Mouse (Mus musculus): ENCODE measurements around the gene Psg22. TPM values are rescaled to one million over a fixed set of nuclear protein-coding genes. Genes with fewer than 3 reads are reported as not detected.
"Not testable (repeated sequence)": the region's sequence is repeated elsewhere in the genome, so short reads cannot be mapped to it uniquely, and the experiment has no call there.

Gene Psg22
- total and polyA plus RNA-seq, 2 experiments, result 0.04 TPM; not detected in 1

DNA sequence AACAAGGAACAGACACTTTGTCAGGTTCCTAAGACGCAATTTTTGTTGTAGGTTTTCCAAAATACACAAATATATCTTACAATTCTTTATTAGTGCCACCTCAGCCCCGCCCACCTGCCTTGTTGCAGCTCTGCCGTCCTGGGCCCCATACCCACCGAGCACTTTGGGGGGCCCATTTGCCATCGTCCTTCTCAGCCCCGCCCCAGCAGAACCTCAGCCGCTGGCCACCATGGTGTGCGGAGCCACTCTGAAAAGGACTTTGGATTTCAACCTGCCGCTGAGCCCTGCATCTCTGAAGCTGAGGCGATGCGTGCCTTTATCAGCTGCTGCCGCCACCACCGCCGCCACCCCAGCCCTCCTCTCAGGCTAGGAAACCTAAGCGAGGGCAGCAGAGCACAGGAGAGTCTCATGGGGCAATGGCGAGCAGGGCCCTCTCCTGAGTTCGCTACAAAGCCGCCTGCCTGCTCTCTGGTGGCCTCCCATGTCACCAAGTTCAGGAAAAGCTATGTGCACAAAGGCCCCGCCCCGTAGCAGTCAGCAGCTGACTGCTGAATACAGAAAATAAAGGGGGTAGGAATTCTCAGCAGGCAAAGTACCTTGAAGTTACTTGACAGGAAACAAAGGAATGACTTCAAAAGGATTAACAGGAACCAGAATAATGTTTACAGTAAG is 28.4 kb downstream of the Psg22 start:
- no peaks in the 10 kb centered on the region for H3K4me1 ChIP-seq (ENCODE audit: control insufficient read depth, insufficient read depth, low read length)
- 22% methylated on average over 20 of the region's 20 CpGs for WGBS
- H3K36me3 ChIP-seq (ENCODE audit: control insufficient read depth, insufficient read depth, low read length), result no peaks in the 10 kb centered on the region
- H3K27me3 ChIP-seq (ENCODE audit: control insufficient read depth, insufficient read depth, low read length), result peaks cover 4% of the 10 kb centered on the region; the same call in 1 of the 2 replicates
- H3K4me3 ChIP-seq (ENCODE audit: insufficient read depth, low read depth, low read length), result peak overlapping the region; percentile 48; the same call in 1 of the 2 replicates
- TF ChIP-seq CTCF (IDR thresholded peaks at IDR 0.05; ENCODE audit: low read depth, low read length) (no peak), POLR2A (IDR thresholded peaks at IDR 0.05; ENCODE audit: extremely low read depth, insufficient read depth, low read length) (no peak)
- H3K9ac ChIP-seq (ENCODE audit: low read depth, low read length), result peak overlapping the region; percentile 51; the same call in 1 of the 2 replicates
- H3K79me2 ChIP-seq (ENCODE audit: control insufficient read depth, insufficient read depth, low read length), result no peaks in the 10 kb centered on the region
- DNase-seq (ENCODE audit: extremely low read depth, low read depth, low spot score), result no peak
- H3K27ac ChIP-seq (replicated peaks; ENCODE audit: insufficient read depth, low read depth, low read length), result no peak overlapping the region

DNA sequence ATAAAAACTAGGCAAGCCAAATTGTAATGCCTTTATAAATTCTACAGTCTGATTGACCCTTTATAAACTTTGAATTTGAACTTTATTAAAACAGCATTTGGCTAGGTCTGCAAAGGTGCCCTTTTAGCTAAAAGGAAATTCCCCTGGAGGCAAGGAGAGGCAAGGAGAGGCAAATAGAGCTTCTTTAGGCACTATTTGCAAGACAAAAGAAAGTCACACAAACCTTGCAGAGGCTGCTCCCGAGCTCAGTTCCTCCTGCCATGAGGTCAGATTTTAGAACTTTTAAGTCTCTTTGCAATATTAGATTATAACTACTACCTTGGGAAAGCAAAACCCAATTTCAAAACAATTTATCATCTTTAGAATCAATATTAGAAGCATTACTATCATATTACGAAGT is 29.5 kb downstream of the Psg22 start:
- not testable (repeated sequence) for H3K79me2 ChIP-seq (ENCODE audit: control insufficient read depth, insufficient read depth, low read length); H3K27ac ChIP-seq (replicated peaks; ENCODE audit: insufficient read depth, low read depth, low read length); H3K9ac ChIP-seq (ENCODE audit: low read depth, low read length); DNase-seq (ENCODE audit: extremely low read depth, low read depth, low spot score); H3K4me3 ChIP-seq (ENCODE audit: insufficient read depth, low read depth, low read length); H3K27me3 ChIP-seq (ENCODE audit: control insufficient read depth, insufficient read depth, low read length); H3K4me1 ChIP-seq (ENCODE audit: control insufficient read depth, insufficient read depth, low read length); H3K36me3 ChIP-seq (ENCODE audit: control insufficient read depth, insufficient read depth, low read length)
- 71% methylated on average over 2 of the region's 2 CpGs for WGBS

DNA sequence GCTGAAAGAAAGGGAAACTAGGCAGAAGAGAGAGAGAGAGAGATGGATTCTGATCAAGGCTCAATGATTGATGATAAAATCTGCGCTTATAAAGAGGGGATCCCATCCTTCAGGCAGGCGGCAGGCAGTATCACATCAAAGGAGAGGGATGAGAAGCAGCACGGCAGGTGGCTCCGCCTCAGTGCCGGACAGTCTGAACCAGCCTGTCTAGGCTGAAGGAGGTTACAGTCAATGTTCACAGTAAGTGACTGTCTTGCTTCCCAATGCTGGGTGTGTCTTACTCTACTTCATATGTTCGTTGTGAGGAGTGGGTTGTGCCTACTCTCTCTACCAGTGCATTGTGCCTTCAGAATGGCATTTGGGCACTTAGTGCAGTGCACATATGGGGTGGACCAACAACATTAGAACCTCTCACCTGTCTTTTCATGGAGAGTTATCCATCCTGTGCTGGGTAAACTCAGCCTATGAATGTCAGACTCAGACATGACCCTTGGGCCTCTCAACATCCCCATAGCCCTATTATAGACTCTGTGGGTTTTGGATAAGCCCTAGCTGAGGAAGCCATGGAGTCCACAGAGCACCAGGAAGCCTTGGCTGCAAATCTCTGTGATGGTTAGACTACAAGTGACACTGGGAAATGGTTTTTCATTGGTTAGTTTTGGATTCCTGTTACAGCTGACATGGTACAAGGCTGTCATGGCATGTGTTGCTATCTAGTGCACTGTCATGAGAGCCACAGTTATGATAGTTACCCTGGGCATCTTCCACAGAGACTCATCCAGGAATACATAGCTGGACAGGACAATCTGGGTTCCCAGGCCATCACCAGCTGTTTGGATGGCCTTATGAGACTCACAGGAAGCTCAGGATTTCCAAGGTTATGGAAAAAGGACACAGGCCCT is 31.4 kb downstream of the Psg22 start:
- H3K27me3 ChIP-seq (ENCODE audit: control insufficient read depth, insufficient read depth, low read length), result peaks cover 4% of the 10 kb centered on the region; the same call in 1 of the 2 replicates
- H3K36me3 ChIP-seq (ENCODE audit: control insufficient read depth, insufficient read depth, low read length), result no peaks in the 10 kb centered on the region
- TF ChIP-seq POLR2A (IDR thresholded peaks at IDR 0.05; ENCODE audit: extremely low read depth, insufficient read depth, low read length) (no peak), CTCF (IDR thresholded peaks at IDR 0.05; ENCODE audit: low read depth, low read length) (no peak)
- no peak overlapping the region for H3K4me3 ChIP-seq (ENCODE audit: insufficient read depth, low read depth, low read length)
- no peak overlapping the region for H3K9ac ChIP-seq (ENCODE audit: low read depth, low read length)
- no peaks in the 10 kb centered on the region for H3K4me1 ChIP-seq (ENCODE audit: control insufficient read depth, insufficient read depth, low read length)
- DNase-seq (ENCODE audit: extremely low read depth, low read depth, low spot score), result no peak
- H3K79me2 ChIP-seq (ENCODE audit: control insufficient read depth, insufficient read depth, low read length), result no peaks in the 10 kb centered on the region
- 37% methylated on average over 6 of the region's 6 CpGs for WGBS
- H3K27ac ChIP-seq (replicated peaks; ENCODE audit: insufficient read depth, low read depth, low read length), result no peak overlapping the region

DNA sequence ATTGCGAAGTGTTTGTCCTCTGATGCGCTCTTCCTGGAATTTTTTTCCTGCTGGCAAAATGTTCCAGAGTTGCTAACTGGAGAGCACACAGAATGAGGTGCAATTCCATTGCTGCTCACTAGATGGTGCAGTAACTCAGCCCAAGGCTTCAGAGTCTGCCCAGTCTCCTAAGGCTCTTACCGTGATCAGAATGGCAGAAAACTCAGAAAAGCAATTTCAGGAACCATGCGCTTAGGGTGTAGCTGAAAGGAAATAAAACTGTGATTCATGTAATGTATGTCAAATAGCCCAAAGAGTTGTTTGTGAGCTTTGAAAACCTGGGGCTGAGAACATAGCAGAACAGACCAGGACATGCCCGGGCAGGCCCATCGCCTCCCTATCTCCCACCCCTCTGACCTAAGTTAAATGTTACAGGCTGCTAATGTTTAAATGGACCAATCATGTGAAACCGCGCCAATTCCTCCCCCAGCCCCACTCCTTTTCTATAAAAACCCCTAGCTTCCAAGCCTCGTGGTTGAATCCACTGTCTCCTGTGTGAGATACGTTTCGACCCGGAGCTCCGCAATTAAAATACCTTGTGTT is 32.1 kb downstream of the Psg22 start:
- H3K9ac ChIP-seq (ENCODE audit: low read depth, low read length); H3K4me3 ChIP-seq (ENCODE audit: insufficient read depth, low read depth, low read length); H3K79me2 ChIP-seq (ENCODE audit: control insufficient read depth, insufficient read depth, low read length); H3K27me3 ChIP-seq (ENCODE audit: control insufficient read depth, insufficient read depth, low read length); H3K4me1 ChIP-seq (ENCODE audit: control insufficient read depth, insufficient read depth, low read length); H3K36me3 ChIP-seq (ENCODE audit: control insufficient read depth, insufficient read depth, low read length); H3K27ac ChIP-seq (replicated peaks; ENCODE audit: insufficient read depth, low read depth, low read length): not testable (repeated sequence)
- 53% methylated on average over 12 of the region's 13 CpGs for WGBS
- DNase-seq (ENCODE audit: extremely low read depth, low read depth, low spot score), result peak; percentile 54
- peak; percentile 77 for TF ChIP-seq CTCF (IDR thresholded peaks at IDR 0.05; ENCODE audit: low read depth, low read length)

DNA sequence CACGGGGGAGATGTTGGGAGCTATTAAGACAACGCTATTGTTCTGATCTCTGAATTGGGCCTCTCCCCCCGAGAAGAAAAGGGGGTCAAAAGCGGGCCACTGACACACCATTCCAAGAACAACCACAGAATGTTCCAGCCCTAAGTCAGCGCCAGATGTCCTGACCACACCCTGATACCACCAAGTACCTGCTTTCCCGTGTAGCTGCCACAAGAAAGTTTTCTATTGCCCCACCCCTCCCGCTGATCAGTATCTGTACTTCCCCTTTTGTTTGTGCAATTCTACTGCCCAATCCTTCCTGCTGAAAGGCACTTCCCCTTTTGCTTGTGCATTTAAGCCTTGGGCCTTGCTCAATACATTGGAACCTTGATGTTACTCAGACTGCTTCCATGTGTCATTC is 42.3 kb downstream of the Psg22 start:
- H3K4me3 ChIP-seq (ENCODE audit: insufficient read depth, low read depth, low read length); H3K79me2 ChIP-seq (ENCODE audit: control insufficient read depth, insufficient read depth, low read length); H3K9ac ChIP-seq (ENCODE audit: low read depth, low read length); H3K27me3 ChIP-seq (ENCODE audit: control insufficient read depth, insufficient read depth, low read length); DNase-seq (ENCODE audit: extremely low read depth, low read depth, low spot score); H3K36me3 ChIP-seq (ENCODE audit: control insufficient read depth, insufficient read depth, low read length); H3K27ac ChIP-seq (replicated peaks; ENCODE audit: insufficient read depth, low read depth, low read length); H3K4me1 ChIP-seq (ENCODE audit: control insufficient read depth, insufficient read depth, low read length): not testable (repeated sequence)
- WGBS, result 86% methylated on average over 7 of the region's 7 CpGs

GRCm38 (mm10) chr7:18762885-18763284 is 45.0 kb downstream of the Psg22 start:
- H3K9ac ChIP-seq (ENCODE audit: low read depth, low read length); H3K27me3 ChIP-seq (ENCODE audit: control insufficient read depth, insufficient read depth, low read length); DNase-seq (ENCODE audit: extremely low read depth, low read depth, low spot score); H3K79me2 ChIP-seq (ENCODE audit: control insufficient read depth, insufficient read depth, low read length); H3K36me3 ChIP-seq (ENCODE audit: control insufficient read depth, insufficient read depth, low read length); H3K4me3 ChIP-seq (ENCODE audit: insufficient read depth, low read depth, low read length); H3K4me1 ChIP-seq (ENCODE audit: control insufficient read depth, insufficient read depth, low read length); H3K27ac ChIP-seq (replicated peaks; ENCODE audit: insufficient read depth, low read depth, low read length): not testable (repeated sequence)
- WGBS, result 38% methylated on average over 1 of the region's 2 CpGs

Other genes with a start within 250 kb of the Psg22 start
- gene Psg26, start 233.9 kb upstream of the Psg22 start, total RNA-seq (2014; rRNA removed), result not detected in 2 replicates
- gene Psg26, start 233.9 kb upstream of the Psg22 start, polyA plus RNA-seq (2012; rRNA removed), result not detected in 2 replicates
- not detected in 2 replicates for gene Psg25, start 185.8 kb upstream of the Psg22 start, total RNA-seq (2014; rRNA removed)
- gene Psg25, start 185.8 kb upstream of the Psg22 start, polyA plus RNA-seq (2012; rRNA removed), result not detected in 2 replicates
- not detected in 2 replicates for gene Psg27, start 150.8 kb upstream of the Psg22 start, total RNA-seq (2014; rRNA removed)
- gene Psg27, start 150.8 kb upstream of the Psg22 start, polyA plus RNA-seq (2012; rRNA removed), result not detected in 2 replicates
- not detected in 2 replicates for gene Psg23, start 101.6 kb upstream of the Psg22 start, total RNA-seq (2014; rRNA removed)
- gene Psg23, start 101.6 kb upstream of the Psg22 start, polyA plus RNA-seq (2012; rRNA removed), result not detected in 2 replicates
- not detected in 2 replicates for gene Psg21, start 61.4 kb upstream of the Psg22 start, total RNA-seq (2014; rRNA removed)
- not detected in 2 replicates for gene Psg21, start 61.4 kb upstream of the Psg22 start, polyA plus RNA-seq (2012; rRNA removed)
- not detected in 2 replicates for gene Psg20, start 31.9 kb upstream of the Psg22 start, total RNA-seq (2014; rRNA removed)
- not detected in 2 replicates for gene Psg20, start 31.9 kb upstream of the Psg22 start, polyA plus RNA-seq (2012; rRNA removed)
- gene Psg19, start 80.4 kb downstream of the Psg22 start, total RNA-seq (2014; rRNA removed), result not detected in 2 replicates
- not detected in 2 replicates for gene Psg19, start 80.4 kb downstream of the Psg22 start, polyA plus RNA-seq (2012; rRNA removed)
- not detected in 2 replicates for gene Psg17, start 103.5 kb downstream of the Psg22 start, total RNA-seq (2014; rRNA removed)
- gene Psg17, start 103.5 kb downstream of the Psg22 start, polyA plus RNA-seq (2012; rRNA removed), result not detected in 2 replicates
- 0.83 and 1.1 TPM in 2 replicates for gene Mill2, start 121.9 kb downstream of the Psg22 start, total RNA-seq (2014; rRNA removed)
- gene Mill2, start 121.9 kb downstream of the Psg22 start, polyA plus RNA-seq (2012; rRNA removed), result 0.37 and 0.50 TPM in 2 replicates
- 0.18 and 0.27 TPM in 2 replicates for gene Pglyrp1, start 153.2 kb downstream of the Psg22 start, total RNA-seq (2014; rRNA removed)
- gene Pglyrp1, start 153.2 kb downstream of the Psg22 start, polyA plus RNA-seq (2012; rRNA removed), result 1.7 and 2.0 TPM in 2 replicates
- gene Ccdc61, start 192.3 kb downstream of the Psg22 start, total RNA-seq (2014; rRNA removed), result 5.6 and 7.7 TPM in 2 replicates
- gene Ccdc61, start 192.3 kb downstream of the Psg22 start, polyA plus RNA-seq (2012; rRNA removed), result 9.7 and 12.0 TPM in 2 replicates
- 0.09 and 0.27 TPM in 2 replicates for gene Nova2, start 207.8 kb downstream of the Psg22 start, total RNA-seq (2014; rRNA removed)
- gene Nova2, start 207.8 kb downstream of the Psg22 start, polyA plus RNA-seq (2012; rRNA removed), result 0.16 and 0.24 TPM in 2 replicates

Data from liver, adult 2 months (tissue).